Comparison of ENCODE assay signal across 8 mouse cellular contexts in the genomic region with DNA sequence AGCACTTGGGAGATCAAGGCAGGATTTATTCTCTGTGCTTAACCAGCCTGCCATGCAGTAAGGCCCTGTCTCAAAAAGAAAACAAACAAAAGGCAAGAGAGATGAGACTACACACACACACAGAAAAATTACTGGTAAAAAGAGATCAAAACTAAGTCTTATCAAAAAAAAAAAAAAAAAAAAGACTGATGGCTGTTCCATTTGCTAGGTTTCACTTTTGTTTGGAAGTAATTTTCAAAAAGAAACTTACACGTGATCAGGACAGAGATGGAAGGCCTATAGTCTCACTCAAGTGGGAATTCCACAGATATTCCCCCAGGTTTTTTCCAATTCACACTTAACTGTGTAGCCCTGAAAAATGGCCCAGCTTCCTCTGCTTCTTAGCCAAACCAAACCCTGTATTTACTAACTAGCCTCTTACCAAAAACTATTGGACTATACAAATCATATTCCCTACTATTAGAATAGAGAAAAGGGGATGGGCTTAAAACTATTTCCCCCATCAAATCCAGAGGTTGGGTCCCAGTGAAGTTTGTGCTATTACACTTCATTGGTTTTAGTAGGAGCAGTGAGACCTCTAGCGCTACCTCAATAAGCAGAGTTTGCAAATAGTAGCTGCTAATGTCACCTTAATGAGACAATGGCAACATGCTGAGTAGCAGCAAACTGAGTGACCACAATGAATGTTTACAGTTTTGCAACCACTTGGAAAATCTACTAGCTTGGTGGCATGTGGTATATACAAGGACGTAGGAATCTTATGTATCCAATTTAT. TPM values are rescaled to one million over a fixed set of nuclear protein-coding genes. Genes with fewer than 3 reads are reported as not detected.
DNase-seq lines count a peak whose midpoint lies in the region; ATAC-seq and TF ChIP-seq lines count a peak whose summit lies in the region.

No protein-coding gene starts in this region.

- peak overlapping the region; percentile 65 for H3K4me2 ChIP-seq in forebrain, postnatal 0 days (ENCODE audit: low read depth)
- H3K4me2 ChIP-seq in liver, embryonic 11.5 days: peak overlapping the region; percentile 80
- H3K4me2 ChIP-seq in stomach, postnatal 0 days (replicated peaks; ENCODE audit: low read depth): peak overlapping the region; percentile 79

- H3K36me3 ChIP-seq in forebrain, postnatal 0 days (ENCODE audit: insufficient read depth): no peaks in the 10 kb centered on the region
- H3K36me3 ChIP-seq in liver, embryonic 11.5 days (ENCODE audit: control insufficient read depth, insufficient read depth, low read length): no peaks in the 10 kb centered on the region
- H3K36me3 ChIP-seq in stomach, postnatal 0 days (ENCODE audit: control insufficient read depth, insufficient read depth, low read length): no peaks in the 10 kb centered on the region

- ATAC-seq in forebrain, postnatal 0 days: no peak
- ATAC-seq in liver, embryonic 11.5 days (replicated peaks; ENCODE audit: low FRiP score): no peak
- no peak for ATAC-seq in stomach, postnatal 0 days (ENCODE audit: low FRiP score, low TSS enrichment)

- 0 out of 2 replicates have a peak overlapping the region, but pooled peaks have one; percentile 98 for H3K27ac ChIP-seq in forebrain, postnatal 0 days (ENCODE audit: low read depth, low read length)
- no peak overlapping the region for H3K27ac ChIP-seq in liver, embryonic 11.5 days (ENCODE audit: low read depth, low read length)
- no peak overlapping the region for H3K27ac ChIP-seq in stomach, postnatal 0 days (replicated peaks)

- no peak for TF ChIP-seq EP300 in stomach, postnatal 0 days (optimal IDR thresholded peaks at IDR 0.05)

- peak; percentile 34 for TF ChIP-seq CTCF in forebrain, postnatal 0 days (IDR thresholded peaks at IDR 0.05; ENCODE audit: low read depth)
- TF ChIP-seq CTCF in stomach, postnatal 0 days (IDR thresholded peaks at IDR 0.05; ENCODE audit: low read depth): peak; percentile 61

- H3K9me3 ChIP-seq in forebrain, postnatal 0 days (ENCODE audit: low read length): no peaks in the 10 kb centered on the region
- no peaks in the 10 kb centered on the region for H3K9me3 ChIP-seq in liver, embryonic 11.5 days (ENCODE audit: control insufficient read depth, low read length)
- H3K9me3 ChIP-seq in stomach, postnatal 0 days (ENCODE audit: control insufficient read depth, low read length): no peaks in the 10 kb centered on the region

- H3K27me3 ChIP-seq in forebrain, postnatal 0 days (ENCODE audit: insufficient read depth, low read length): no peaks in the 10 kb centered on the region
- H3K27me3 ChIP-seq in liver, embryonic 11.5 days (replicated peaks; ENCODE audit: control insufficient read depth, insufficient read depth, low read length): no peaks in the 10 kb centered on the region
- no peaks in the 10 kb centered on the region for H3K27me3 ChIP-seq in stomach, postnatal 0 days (ENCODE audit: control insufficient read depth, insufficient read depth, low read length)

- H3K4me3 ChIP-seq in forebrain, postnatal 0 days (ENCODE audit: low read depth, low read length): peak overlapping the region; percentile 96
- H3K4me3 ChIP-seq in liver, embryonic 11.5 days (ENCODE audit: low read depth, low read length): peak overlapping the region; percentile 95
- H3K4me3 ChIP-seq in stomach, postnatal 0 days (ENCODE audit: low read depth, low read length): peak overlapping the region; percentile 88

- peak; percentile 46 for DNase-seq in cerebellum, adult 9-10 months
- no peak for DNase-seq in cerebellum, postnatal 10 days
- peak; percentile 9 for DNase-seq in ES-CJ7 (ENCODE audit: low read depth, low spot score)
- DNase-seq in forebrain, postnatal 0 days: peak; percentile 29
- DNase-seq in liver, embryonic 11.5 days (ENCODE audit: low spot score): no peak
- no peak for DNase-seq in stomach, postnatal 0 days (ENCODE audit: low spot score)
- DNase-seq in c-Kit-positive CD71-positive TER-119-positive erythroid progenitor cells, embryonic 14.5 days (ENCODE audit: low spot score): no peak
- DNase-seq in B cell, adult 2 months: no peak

- peak overlapping the region; percentile 88 for H3K9ac ChIP-seq in forebrain, postnatal 0 days
- peak overlapping the region; percentile 94 for H3K9ac ChIP-seq in liver, embryonic 11.5 days (ENCODE audit: low read depth, low read length)
- no peak overlapping the region for H3K9ac ChIP-seq in stomach, postnatal 0 days (ENCODE audit: low read length)

- H3K4me1 ChIP-seq in forebrain, postnatal 0 days (ENCODE audit: insufficient read depth): peaks cover 14% of the 10 kb centered on the region; the same call in 1 of the 2 replicates
- H3K4me1 ChIP-seq in liver, embryonic 11.5 days (replicated peaks; ENCODE audit: control insufficient read depth, insufficient read depth, low read length): peaks cover 20% of the 10 kb centered on the region
- no peaks in the 10 kb centered on the region for H3K4me1 ChIP-seq in stomach, postnatal 0 days (replicated peaks; ENCODE audit: control insufficient read depth, insufficient read depth)

- 12% methylated on average over 3 of the region's 3 CpGs for WGBS in forebrain, postnatal 0 days
- 31% methylated on average over 3 of the region's 3 CpGs for WGBS in liver, embryonic 11.5 days
- 9% methylated on average over 3 of the region's 3 CpGs for WGBS in stomach, postnatal 0 days

RNA-seq across cellular contexts. Expression of gene Kpna3, which starts 1.3 kb away (rescaled TPM):
- 62.5 and 66.5 TPM in 2 replicates for total RNA-seq in forebrain, postnatal 0 days (2014; rRNA removed)
- 66.7 and 70.7 TPM in 2 replicates for polyA plus RNA-seq in forebrain, postnatal 0 days (2015; fragmentation: Nextera tagmentation; extraction: Ambion mirVana)
- 67.6 and 78.6 TPM in 2 replicates for polyA plus RNA-seq in liver, embryonic 11.5 days (2014; fragmentation: Nextera tagmentation; extraction: Ambion mirVana)
- polyA plus RNA-seq in stomach, postnatal 0 days (2015; fragmentation: Nextera tagmentation; extraction: Ambion mirVana): 20.3 and 21.2 TPM in 2 replicates

Comparison
In these comparisons a context has a peak if more than half of its experiments do, and no peak if none do; other contexts are left out.
1. DNase-seq: peak in cerebellum, adult 9-10 months (single experiment), ES-CJ7 (single experiment) and forebrain, postnatal 0 days (single experiment); none in cerebellum, postnatal 10 days (0 of 2), liver, embryonic 11.5 days (single experiment), stomach, postnatal 0 days (single experiment), c-Kit-positive CD71-positive TER-119-positive erythroid progenitor cells, embryonic 14.5 days (single experiment) and B cell, adult 2 months (0 of 2).
2. Peak in every context shown above with its lines, with median percentiles within 50 percentile points of each other: H3K4me2 ChIP-seq and H3K4me3 ChIP-seq.